Mouse (Mus musculus): ENCODE measurements around the gene Oser1.
A peak's percentile ranks its signal among the peaks of the same experiment; 100 is the strongest.

Gene Oser1

DNA sequence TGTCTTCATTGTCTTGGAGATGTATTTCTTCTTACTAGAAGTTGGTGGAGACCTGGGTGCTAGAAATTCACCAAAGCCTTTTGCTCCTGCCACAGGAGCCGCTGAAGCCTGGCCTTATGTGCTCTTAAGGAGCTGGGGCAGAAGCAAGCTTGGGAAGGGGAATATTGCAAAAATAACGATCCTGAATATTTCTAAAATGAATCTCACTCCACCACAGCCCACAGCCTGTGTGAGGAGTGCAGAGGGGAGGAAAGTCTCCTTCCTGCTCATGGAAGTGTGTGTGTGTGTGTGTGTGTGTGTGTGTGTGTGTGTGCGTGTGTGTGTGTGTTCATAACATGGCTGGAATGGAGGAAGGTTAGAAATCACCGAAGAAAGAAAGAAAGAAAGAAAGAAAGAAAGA lies 25.7 kb downstream of the Oser1 start:
- DNase-seq: peak; percentile 82

DNA sequence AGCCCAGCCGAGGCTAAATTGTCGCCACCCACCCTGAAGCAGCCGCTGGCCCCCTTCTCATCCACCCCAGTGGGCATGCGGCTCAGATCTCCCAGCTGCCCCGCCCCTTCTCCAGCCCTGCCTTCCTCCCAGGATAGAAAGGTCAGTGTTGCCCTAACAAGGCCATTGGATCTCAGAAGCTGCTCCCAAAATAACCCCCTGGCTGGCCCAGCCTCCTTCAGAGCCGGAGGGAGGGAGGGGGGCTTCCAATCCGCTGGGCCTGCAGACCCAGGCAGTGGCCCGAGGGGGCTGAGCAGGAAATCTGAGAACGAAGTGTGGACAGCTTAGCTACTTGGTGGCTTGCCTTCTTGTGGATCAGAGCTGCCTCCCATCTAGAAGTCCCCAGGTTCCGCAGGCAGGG lies 26.6 kb downstream of the Oser1 start, which contains the start of gene Jph2:
Jph2 (minus strand) TSS at position 89 of the 400 bp plus-strand sequence.
- DNase-seq: peak; percentile 99

DNA sequence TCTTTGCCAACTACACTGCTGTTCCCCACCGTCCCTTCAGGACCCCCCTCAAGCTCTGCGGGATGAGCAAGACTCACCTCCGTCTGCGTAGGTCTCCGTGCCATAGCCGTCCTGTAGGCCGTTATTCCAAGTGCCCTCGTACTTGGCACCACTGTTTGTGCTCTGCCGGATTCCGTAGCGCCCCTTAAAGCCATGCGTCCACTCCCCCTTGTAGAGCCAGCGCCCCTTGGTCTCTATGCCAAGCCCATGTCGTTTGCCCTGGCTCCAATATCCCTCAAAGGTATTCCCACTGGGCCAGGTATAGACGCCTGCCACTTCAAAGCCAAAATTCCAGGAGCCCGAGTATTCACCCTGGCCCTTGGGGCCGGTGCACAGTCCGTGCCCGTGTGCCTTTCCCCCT lies 27.4 kb downstream of the Oser1 start:
- DNase-seq: peak; percentile 92

DNA sequence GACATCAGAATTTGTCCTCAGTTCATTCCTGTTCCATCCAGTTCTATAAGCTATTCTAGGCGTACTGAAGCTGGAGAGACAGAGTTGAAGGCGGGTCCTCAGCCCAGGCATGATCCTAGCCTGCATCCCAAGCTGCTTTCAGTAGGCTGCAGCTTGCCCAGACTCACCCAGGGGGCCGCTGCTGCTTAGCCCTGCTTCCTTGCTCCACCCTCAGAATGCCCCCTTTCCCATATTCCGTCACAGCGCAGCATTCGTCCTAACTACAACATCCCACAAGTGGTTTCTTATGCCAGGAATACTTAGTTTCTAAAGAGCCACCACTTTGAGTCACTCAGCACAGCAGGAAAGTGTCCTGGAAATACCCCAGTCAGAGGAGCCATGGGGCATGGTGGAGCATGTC lies 29.5 kb downstream of the Oser1 start:
- DNase-seq: peak; percentile 91

GRCm38 (mm10) chr2:163393976-163394375 lies 30.5 kb downstream of the Oser1 start:
- peak; percentile 95 for DNase-seq

DNA sequence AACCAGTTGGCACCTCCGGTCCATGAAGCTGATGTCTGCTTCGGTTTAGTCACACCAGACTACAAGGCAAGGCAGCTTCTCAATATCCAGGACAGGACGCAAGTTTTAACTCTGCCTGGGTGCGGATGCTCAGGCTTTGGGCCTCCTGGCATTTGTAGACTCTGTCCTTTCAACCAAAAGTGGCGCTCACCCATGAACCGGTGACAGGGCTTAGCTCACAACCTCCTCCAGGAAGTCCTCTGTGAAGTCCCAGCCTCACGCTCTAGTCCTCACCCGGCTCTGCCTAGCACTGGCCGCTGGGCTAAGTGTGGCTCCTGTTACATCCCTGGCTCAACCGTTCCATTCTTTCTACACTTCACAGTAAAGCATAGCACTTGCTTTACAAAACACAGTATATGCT lies 31.3 kb downstream of the Oser1 start:
- peak; percentile 90 for DNase-seq

- DNase-seq: peak; percentile 98
These were observed 32.1 kb downstream of the Oser1 start for GRCm38 (mm10) chr2:163392436-163392835.

DNA sequence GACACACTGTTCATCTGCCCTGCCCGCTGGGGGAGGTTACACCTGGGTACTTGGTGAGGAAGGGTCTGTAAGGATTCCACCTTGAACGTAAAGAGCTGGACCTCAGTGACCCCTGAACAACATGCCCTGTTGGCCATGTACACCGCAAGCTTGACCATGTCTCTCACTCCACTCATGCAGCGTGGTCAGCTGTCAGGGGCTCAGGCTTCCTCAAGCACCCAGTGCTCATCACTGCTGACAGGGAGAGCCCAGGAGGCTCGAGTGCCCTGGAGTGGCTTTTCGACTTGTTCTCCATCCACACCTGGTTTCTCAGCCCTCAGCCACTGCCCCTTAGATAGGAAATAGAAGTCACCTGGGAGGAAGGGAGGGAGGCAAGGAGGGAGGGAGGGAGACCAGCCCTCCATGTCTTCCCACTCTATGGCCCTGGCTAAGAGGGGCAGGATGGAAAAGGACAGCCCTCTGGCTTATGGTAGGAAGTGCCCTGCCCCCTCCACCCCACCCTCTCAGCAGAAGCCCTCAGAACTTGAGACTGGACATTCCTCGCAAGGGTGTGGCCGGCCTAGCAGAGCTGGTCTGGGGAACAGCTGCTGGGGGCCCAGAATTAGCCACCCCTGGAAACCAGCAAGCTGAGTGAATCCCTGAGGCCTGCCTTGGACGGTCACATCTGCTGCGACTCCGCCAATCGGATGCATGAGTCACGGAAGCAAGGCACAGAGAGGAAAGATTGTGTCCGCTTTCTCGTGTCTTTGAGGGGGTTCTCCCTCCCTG lies 37.9 kb downstream of the Oser1 start:
- peak; percentile 98 for DNase-seq

GRCm38 (mm10) chr2:163385126-163385525 lies 39.4 kb downstream of the Oser1 start:
- DNase-seq: peak; percentile 95

DNA sequence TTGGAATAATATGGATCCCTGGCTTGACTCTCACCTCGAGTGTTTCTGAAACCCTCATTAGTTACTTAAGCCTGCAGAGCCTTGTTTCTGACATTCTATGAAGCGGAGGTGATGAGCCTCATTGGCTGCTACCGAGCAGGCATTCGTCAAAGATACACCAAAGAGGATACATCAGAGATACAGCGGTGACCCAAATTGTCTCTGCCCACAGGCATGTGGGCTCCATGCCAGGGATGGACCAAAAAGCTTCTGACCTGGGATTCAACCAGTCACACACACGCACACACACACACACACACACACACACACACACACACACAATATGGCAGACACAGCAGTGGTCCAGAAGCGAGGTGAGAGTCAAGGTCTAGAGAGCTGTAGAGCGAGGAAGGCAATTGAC lies 43.3 kb downstream of the Oser1 start:
- no peak for DNase-seq

DNA sequence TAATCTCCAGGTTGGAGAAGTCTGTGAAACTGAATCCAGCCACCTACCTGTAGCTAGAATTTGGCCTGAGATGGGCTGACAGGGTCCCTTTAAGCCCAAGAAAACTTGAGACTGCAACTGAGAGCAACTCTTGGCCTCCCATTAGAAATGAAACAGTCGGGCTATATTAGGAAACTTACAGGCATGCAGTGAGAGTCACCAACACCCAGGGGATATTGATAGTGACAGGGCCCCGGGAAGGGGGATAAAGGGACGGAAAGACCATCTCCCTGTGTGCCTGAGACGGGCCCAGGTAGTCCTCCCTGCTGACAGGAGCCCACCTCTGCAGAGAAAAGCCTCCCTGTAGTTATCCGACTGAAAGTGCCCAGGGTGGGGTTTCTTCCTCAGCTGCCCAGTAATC lies 45.1 kb downstream of the Oser1 start:
- peak; percentile 94 for DNase-seq

GRCm38 (mm10) chr2:163376082-163376481 lies 48.4 kb downstream of the Oser1 start:
- no peak for DNase-seq

DNA sequence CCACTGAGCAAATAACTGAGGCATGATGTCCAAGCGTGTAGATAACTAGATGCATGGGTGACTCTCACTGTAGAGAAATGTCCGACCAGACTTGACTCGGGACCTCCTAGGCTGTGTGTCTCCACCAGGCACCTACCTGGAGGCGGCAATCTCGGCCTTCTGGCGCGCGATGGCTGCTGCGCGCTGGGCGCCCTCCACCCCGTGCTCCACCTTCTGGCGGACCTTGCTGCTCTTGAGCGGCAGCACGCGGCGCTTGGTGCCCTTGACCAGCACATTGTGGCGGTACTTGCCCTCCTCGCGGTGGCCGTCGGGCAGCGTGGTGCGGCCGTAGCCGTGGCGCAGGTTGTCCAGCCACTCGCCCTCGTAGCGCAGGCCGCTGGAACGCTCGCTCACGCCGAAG lies 49.0 kb downstream of the Oser1 start:
- no peak for DNase-seq

- no peak for DNase-seq
These were observed 51.9 kb downstream of the Oser1 start for GRCm38 (mm10) chr2:163372627-163373026.

GRCm38 (mm10) chr2:163370175-163370574 lies 54.3 kb downstream of the Oser1 start:
- DNase-seq: peak; percentile 97

DNA sequence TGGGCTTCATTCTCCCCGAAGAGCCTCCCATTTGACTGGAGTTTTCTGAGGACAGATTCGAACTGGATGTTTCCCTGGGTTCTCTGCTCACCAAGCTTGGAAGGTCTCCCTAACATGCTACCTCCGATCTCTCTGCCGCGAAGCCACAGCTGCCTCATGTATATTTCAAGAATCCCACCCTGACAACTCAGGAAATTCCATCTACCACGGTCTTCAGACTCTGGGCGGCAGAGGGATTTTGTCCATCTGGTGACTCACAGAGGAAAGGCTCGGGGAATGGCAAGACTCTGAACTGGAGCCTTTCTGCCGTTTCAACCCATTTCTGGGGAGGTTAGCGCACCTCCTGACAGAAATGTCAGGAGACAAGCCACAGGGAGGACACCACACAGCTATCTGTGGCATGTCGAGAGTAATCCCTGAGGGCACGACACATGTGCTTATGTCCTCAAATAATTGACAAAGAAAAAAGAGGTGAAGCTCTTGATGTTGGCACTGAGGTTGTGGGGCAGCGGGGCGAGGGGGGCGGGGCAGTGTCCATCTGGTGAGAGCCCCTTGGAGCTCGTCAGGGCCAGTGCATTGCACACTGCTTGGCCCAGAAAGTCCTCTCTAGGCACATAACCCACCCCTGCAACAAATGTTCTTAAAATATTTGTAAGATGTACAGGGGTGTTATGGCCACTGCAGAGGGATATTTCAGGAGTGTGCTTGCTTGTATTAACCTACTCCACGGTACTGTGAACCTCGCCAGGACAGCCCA lies 59.5 kb downstream of the Oser1 start:
- no peak for DNase-seq

GRCm38 (mm10) chr2:163362940-163363921 lies 61.3 kb downstream of the Oser1 start:
- peak; percentile 98 for DNase-seq

DNA sequence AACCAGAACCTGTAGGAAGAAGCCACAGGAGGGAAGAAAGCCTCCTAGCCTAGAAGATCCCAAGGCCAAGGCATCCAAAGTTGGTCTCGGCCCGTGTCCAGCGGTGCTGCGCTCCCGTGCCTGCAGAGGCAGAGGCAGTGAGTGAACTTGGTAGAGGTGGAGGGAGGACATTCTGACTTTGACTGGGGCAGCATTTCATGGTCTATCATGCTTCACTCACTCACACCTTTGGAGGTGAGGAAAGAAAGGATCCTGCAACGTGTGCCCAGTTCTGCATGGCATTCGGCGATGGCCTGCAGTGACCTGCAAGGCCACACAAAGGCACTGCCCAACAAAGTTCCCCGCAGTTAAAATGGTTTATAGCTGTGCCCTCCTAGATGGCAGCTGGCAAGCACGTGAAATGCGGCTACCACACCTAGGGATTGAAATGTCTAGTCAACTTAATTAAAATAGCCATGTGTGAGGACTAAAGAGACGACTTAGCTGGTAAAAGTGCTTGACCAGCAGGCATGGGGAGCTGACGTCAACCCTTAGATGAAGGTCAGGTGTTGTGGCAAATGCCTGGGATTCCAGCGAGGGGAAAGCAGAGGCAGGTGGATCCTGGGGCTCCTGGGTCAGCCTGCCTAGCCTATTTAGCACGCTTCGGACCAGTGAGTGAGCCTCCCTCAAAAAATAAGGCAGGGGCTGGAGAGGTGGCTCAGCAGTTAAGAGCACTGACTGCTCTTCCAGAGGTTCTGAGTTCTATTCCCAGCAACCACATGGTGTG lies 63.5 kb downstream of the Oser1 start:
- peak; percentile 98 for DNase-seq

DNA sequence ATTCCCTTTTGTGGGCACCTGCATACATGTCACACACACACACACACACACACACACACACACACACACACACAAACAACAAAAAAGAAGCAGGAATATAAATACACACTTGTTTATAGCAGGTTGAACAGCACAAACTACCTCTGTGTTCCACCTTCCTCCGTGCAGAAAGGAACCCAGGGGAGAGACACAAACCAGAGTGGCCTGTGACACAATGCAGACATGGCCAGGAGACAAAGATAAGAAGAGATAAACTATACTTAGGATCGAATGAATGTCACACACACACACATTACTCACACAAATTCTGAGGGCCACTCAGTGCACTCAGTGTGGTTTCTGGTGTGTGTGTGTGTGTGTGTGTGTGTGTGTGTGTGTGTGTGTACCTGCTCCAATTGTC lies 65.2 kb downstream of the Oser1 start:
- DNase-seq: peak; percentile 91

DNA sequence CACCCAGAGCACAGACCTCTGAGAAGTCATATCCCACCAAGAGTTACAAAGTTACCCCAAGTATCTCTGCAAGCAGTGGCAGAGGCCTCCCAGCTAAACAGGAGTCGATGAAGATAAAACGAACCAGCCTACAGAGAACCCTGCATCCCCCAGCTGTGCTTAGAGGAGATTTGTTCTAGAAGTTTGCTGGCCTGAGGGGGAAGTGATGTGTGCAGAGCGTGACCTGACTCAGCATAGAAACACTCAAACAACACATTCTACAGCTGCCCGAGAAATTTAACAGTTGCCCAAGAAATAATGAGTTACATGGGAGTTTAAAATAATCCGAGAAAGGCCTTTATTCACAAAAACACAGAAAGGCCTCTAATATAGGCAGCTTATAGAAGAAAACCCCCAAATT lies 65.8 kb downstream of the Oser1 start:
- no peak for DNase-seq

DNA sequence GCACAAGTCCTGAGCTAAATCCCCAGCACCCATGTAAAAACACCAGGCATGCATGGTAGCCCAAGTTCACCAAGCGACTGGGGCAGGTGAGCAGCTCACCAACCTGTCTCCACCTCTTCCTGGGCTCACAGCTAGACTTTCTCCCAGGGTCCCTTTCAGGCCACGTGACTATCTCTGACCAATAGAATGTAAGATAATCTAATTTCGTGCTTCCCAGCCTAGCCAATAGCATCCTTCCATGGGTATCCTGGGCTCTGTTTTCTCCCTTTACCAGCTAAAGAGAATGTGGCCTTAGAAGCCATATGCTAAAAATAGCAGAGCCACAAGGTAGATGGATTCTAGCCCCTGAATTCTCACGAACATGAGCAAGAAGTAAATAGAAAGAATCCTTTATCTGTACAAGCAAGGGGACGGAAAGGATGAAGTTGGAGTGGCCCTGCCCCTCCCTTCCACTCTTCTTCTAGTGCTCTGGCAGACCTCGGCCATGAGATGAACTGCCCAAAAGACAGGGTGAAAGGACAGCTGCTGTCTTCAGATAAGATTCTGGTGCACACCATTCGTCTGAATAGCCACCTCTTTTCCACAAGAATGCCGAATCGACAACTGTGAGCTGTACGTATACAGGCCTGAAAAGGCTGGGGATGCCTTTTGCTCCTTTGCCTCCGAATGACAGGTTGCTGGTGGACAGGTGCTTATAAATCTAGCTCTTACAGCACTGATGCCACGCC lies 68.2 kb downstream of the Oser1 start:
- peak; percentile 86 for DNase-seq
